In the genomic region with DNA sequence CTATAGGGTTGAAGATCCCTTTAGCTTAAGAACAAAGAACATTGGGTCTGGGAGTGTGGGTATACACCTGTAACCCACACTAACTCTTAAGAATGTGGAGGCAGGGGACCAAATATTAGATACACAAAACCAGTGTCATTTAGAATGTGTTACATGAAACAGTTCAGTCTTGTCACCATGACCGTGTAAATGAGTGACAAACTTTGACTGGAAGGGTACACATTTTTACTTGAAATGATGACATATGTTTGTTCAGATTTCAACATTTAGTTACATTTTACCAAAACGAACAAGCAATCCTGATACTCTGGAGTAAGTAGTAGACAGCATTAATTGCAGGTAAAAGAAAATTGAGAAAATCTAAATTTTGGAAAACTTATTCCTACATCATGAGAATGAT, we compare ENCODE assay signal across 21 mouse cellular contexts.
DNase-seq lines count a peak whose midpoint lies in the region; ATAC-seq and TF ChIP-seq lines count a peak whose summit lies in the region.
"Had no signal": no experiment of that assay in that cellular context is flagged by ENCODE, and none has a peak within 500 bp of the region (broad histone marks: within the 10 kb centered on the region; RNA-seq: fewer than 3 reads in every experiment).

No protein-coding gene starts in this region.

- H3K4me2 ChIP-seq in liver, embryonic 12.5 days = no peak overlapping the region
- no peak overlapping the region for H3K4me2 ChIP-seq in liver, embryonic 16.5 days (ENCODE audit: low read depth, low read length)
- no peak overlapping the region for H3K4me2 ChIP-seq in liver, postnatal 0 days (ENCODE audit: low read depth, low read length)
- no peak overlapping the region for H3K4me2 ChIP-seq in liver, embryonic 11.5 days

- DNase-seq in liver, adult 2 months (ENCODE audit: extremely low read depth, low read depth, low spot score) = peak; percentile 97
- DNase-seq in liver = no peak
- DNase-seq in liver, postnatal 0 days = no peak
- DNase-seq in liver, embryonic 11.5 days (ENCODE audit: low spot score) = no peak
- DNase-seq: adrenal gland, adult 2 months; adrenal gland, adult 8-10 months; adrenal gland, postnatal 10 days; adrenal gland, postnatal 14 days; adrenal gland, postnatal 25 days; adrenal gland, postnatal 36 days; B cell, adult 2 months; cerebellum, adult 11 months; cerebellum, adult 11-12 months; cerebellum, adult 18-20 months had no signal

- no peak overlapping the region for H3K9ac ChIP-seq in liver, adult 2 months (ENCODE audit: low read depth, low read length)
- H3K9ac ChIP-seq in liver, embryonic 12.5 days = no peak overlapping the region
- no peak overlapping the region for H3K9ac ChIP-seq in liver, embryonic 16.5 days (ENCODE audit: low read depth, low read length)
- H3K9ac ChIP-seq in liver, postnatal 0 days (replicated peaks) = no peak overlapping the region
- no peak overlapping the region for H3K9ac ChIP-seq in liver, embryonic 11.5 days (ENCODE audit: low read depth, low read length)

- TF ChIP-seq CTCF in liver, adult 2 months (IDR thresholded peaks at IDR 0.05; ENCODE audit: low read depth, low read length) = no peak
- TF ChIP-seq CTCF in liver, postnatal 0 days (IDR thresholded peaks at IDR 0.05; ENCODE audit: low read depth) = no peak

- H3K79me2 ChIP-seq in liver, adult 2 months (ENCODE audit: control insufficient read depth, insufficient read depth, low read length) = no peaks in the 10 kb centered on the region

- H3K36me3 ChIP-seq in liver, adult 2 months (ENCODE audit: control insufficient read depth, insufficient read depth, low read length) = no peaks in the 10 kb centered on the region
- H3K36me3 ChIP-seq in liver, embryonic 12.5 days = no peaks in the 10 kb centered on the region
- no peaks in the 10 kb centered on the region for H3K36me3 ChIP-seq in liver, embryonic 16.5 days (ENCODE audit: control insufficient read depth, insufficient read depth)
- H3K36me3 ChIP-seq in liver, postnatal 0 days (replicated peaks; ENCODE audit: insufficient read depth, low read length) = no peaks in the 10 kb centered on the region
- H3K36me3 ChIP-seq in liver, embryonic 11.5 days (ENCODE audit: control insufficient read depth, insufficient read depth, low read length) = no peaks in the 10 kb centered on the region
- H3K36me3 ChIP-seq: G1E had no signal

- no peak overlapping the region for H3K27ac ChIP-seq in liver, adult 2 months (replicated peaks; ENCODE audit: insufficient read depth, low read depth, low read length)
- H3K27ac ChIP-seq in liver, embryonic 12.5 days = no peak overlapping the region
- H3K27ac ChIP-seq in liver, embryonic 16.5 days (ENCODE audit: low read length) = no peak overlapping the region
- H3K27ac ChIP-seq in liver, postnatal 0 days (ENCODE audit: low read depth) = no peak overlapping the region
- no peak overlapping the region for H3K27ac ChIP-seq in liver, embryonic 11.5 days (ENCODE audit: low read depth, low read length)

- TF ChIP-seq POLR2A in liver, adult 2 months (IDR thresholded peaks at IDR 0.05; ENCODE audit: extremely low read depth, insufficient read depth, low read length) = no peak

- no peak for TF ChIP-seq EP300 in liver, postnatal 0 days (IDR thresholded peaks at IDR 0.05; ENCODE audit: low read depth)

- WGBS in liver, adult 2 months = 21% methylated on average over 2 of the region's 2 CpGs
- 67% methylated on average over 2 of the region's 2 CpGs for WGBS in liver, embryonic 12.5 days (ENCODE audit: insufficient replicate concordance)
- WGBS in liver, embryonic 16.5 days (ENCODE audit: insufficient replicate concordance) = 41% methylated on average over 2 of the region's 2 CpGs
- WGBS in liver, postnatal 0 days (ENCODE audit: insufficient replicate concordance) = 55% methylated on average over 2 of the region's 2 CpGs
- WGBS in liver, embryonic 11.5 days = 77% methylated on average over 2 of the region's 2 CpGs

- peaks cover 3% of the 10 kb centered on the region; the same call in 1 of the 2 replicates for H3K4me1 ChIP-seq in liver, adult 2 months (ENCODE audit: control insufficient read depth, insufficient read depth, low read length)
- H3K4me1 ChIP-seq in liver, embryonic 12.5 days = no peaks in the 10 kb centered on the region
- no peaks in the 10 kb centered on the region for H3K4me1 ChIP-seq in liver, embryonic 16.5 days (ENCODE audit: control insufficient read depth, low read depth, low read length)
- no peaks in the 10 kb centered on the region for H3K4me1 ChIP-seq in liver, postnatal 0 days (ENCODE audit: insufficient read depth)
- no peaks in the 10 kb centered on the region for H3K4me1 ChIP-seq in liver, embryonic 11.5 days (replicated peaks; ENCODE audit: control insufficient read depth, insufficient read depth, low read length)

- H3K4me3 ChIP-seq in liver, adult 2 months (ENCODE audit: insufficient read depth, low read depth, low read length) = no peak overlapping the region
- no peak overlapping the region for H3K4me3 ChIP-seq in liver, embryonic 12.5 days
- H3K4me3 ChIP-seq in liver, embryonic 16.5 days (ENCODE audit: low read depth, low read length) = no peak overlapping the region
- H3K4me3 ChIP-seq in liver, postnatal 0 days (ENCODE audit: low read depth, low read length) = no peak overlapping the region
- no peak overlapping the region for H3K4me3 ChIP-seq in liver, embryonic 11.5 days (ENCODE audit: low read depth, low read length)

- no peak for ATAC-seq in liver, embryonic 12.5 days
- peak; percentile 13; the same call in 1 of the 2 replicates for ATAC-seq in liver, embryonic 16.5 days (ENCODE audit: low read depth)
- peak; percentile 68; the same call in 1 of the 2 replicates for ATAC-seq in liver, postnatal 0 days
- no peak for ATAC-seq in liver, embryonic 11.5 days (replicated peaks; ENCODE audit: low FRiP score)
- ATAC-seq: activated CD4-positive, CD25-positive, alpha-beta regulatory T cell, adult 4 months; CD4-positive, CD25-positive, alpha-beta regulatory T cell, adult 4 months; Patski had no signal

- no peaks in the 10 kb centered on the region for H3K27me3 ChIP-seq in liver, adult 2 months (ENCODE audit: control insufficient read depth, insufficient read depth, low read length)
- no peaks in the 10 kb centered on the region for H3K27me3 ChIP-seq in liver, embryonic 12.5 days (replicated peaks)
- H3K27me3 ChIP-seq in liver, embryonic 16.5 days (ENCODE audit: control insufficient read depth, insufficient read depth, low read depth, low read length) = no peaks in the 10 kb centered on the region
- no peaks in the 10 kb centered on the region for H3K27me3 ChIP-seq in liver, postnatal 0 days (ENCODE audit: insufficient read depth, low read length)
- H3K27me3 ChIP-seq in liver, embryonic 11.5 days (replicated peaks; ENCODE audit: control insufficient read depth, insufficient read depth, low read length) = no peaks in the 10 kb centered on the region
- H3K27me3 ChIP-seq: CH12.LX, Patski had no signal

- H3K9me3 ChIP-seq in liver, embryonic 12.5 days (replicated peaks) = no peaks in the 10 kb centered on the region
- H3K9me3 ChIP-seq in liver, embryonic 16.5 days (replicated peaks; ENCODE audit: control insufficient read depth, low read length) = no peaks in the 10 kb centered on the region
- 0 out of 2 replicates have a peak, but pooled peaks cover 4% of the 10 kb centered on the region for H3K9me3 ChIP-seq in liver, postnatal 0 days (ENCODE audit: low read length)
- H3K9me3 ChIP-seq in liver, embryonic 11.5 days (ENCODE audit: control insufficient read depth, low read length) = no peaks in the 10 kb centered on the region
- H3K9me3 ChIP-seq: G1E had no signal

Comparison
In these comparisons a context has a peak if more than half of its experiments do, and no peak if none do; other contexts are left out.
1. ATAC-seq: peak in liver, embryonic 16.5 days (single experiment) and liver, postnatal 0 days (single experiment); none in liver, embryonic 12.5 days (single experiment) and liver, embryonic 11.5 days (single experiment).